Mouse (Mus musculus) kidney, postnatal 0 days (tissue): Measurements from ENCODE around the gene Gm26727. TPM values are rescaled to one million over a fixed set of nuclear protein-coding genes. Genes with fewer than 3 reads are reported as not detected.
"Not testable (repeated sequence)": the region's sequence is repeated elsewhere in the genome, so short reads cannot be mapped to it uniquely, and the experiment has no call there.

ENCODE experiments used
- ATAC-seq: fragments of 200-750 bp; cut with Nextera tagmentation; replicated peaks from 2 replicates; pipeline ENCODE4 v1.8.0; 2017; ENCODE audit warnings: low read depth, moderate number of reproducible peaks, moderate TSS enrichment, moderate library complexity; ENCODE audit not compliant: low FRiP score
- DNase-seq: peaks from one replicate; pipeline ENCODE4 v3.0.0-alpha.2; 2016; ENCODE audit warnings: low spot score
- H3K27ac ChIP-seq: fragments of 300-500 bp; sonication (generic); 2 replicates; pipeline ENCODE4 v1.5.1; 2014; ENCODE audit warnings: mild to moderate bottlenecking
- H3K27me3 ChIP-seq: fragments of 300-500 bp; sonication (generic); 2 replicates; pipeline ENCODE4 v1.6.1; 2014; ENCODE audit warnings: low read length, mixed read lengths; ENCODE audit not compliant: insufficient read depth
- H3K36me3 ChIP-seq: fragments of 300-500 bp; sonication (generic); 2 replicates; pipeline ENCODE4 v1.6.1; 2014; ENCODE audit warnings: low read length, mixed read lengths; ENCODE audit not compliant: insufficient read depth
- H3K4me1 ChIP-seq: fragments of 300-500 bp; sonication (generic); replicated peaks from 2 replicates; pipeline ENCODE4 v1.6.1; 2014; ENCODE audit warnings: antibody characterized with exemption, low read length, mixed read lengths; ENCODE audit not compliant: insufficient read depth
- H3K4me2 ChIP-seq: fragments of 300-500 bp; sonication (generic); 2 replicates; pipeline ENCODE4 v1.6.1; 2014; ENCODE audit warnings: mild to moderate bottlenecking, low read length, moderate library complexity, mixed read lengths
- H3K4me3 ChIP-seq: fragments of 300-500 bp; sonication (generic); replicated peaks from 2 replicates; pipeline ENCODE4 v1.5.1; 2014; ENCODE audit warnings: low read depth, low read length
- H3K9ac ChIP-seq: fragments of 300-500 bp; sonication (generic); 2 replicates; pipeline ENCODE4 v1.6.1; 2014; ENCODE audit warnings: low read depth, low read length
- H3K9me3 ChIP-seq: fragments of 300-500 bp; sonication (generic); replicated peaks from 2 replicates; pipeline ENCODE4 v1.6.1; 2016; ENCODE audit warnings: low read length, inconsistent platforms, mixed read lengths
- CTCF ChIP-seq: IDR thresholded peaks from 2 replicates; pipeline ENCODE4 v1.5.1; 2016; ENCODE audit warnings: antibody characterized with exemption, low read depth, mild to moderate bottlenecking, moderate library complexity
- WGBS: fragments of 180-500 bp; shearing (Covaris S2); extraction: QIAGEN DNeasy Blood & Tissue Kit; methylation state at CpG from one replicate; pipeline ENCODE4 v1.1.7; 2014; 5-methylcytosine and 5-hydroxymethylcytosine counted together
- polyA plus RNA-seq: library from polyadenylated mRNA; unstranded; fragments of >200 nt; fragmentation: Nextera tagmentation; extraction: Ambion mirVana; gene quantifications from 2 replicates; pipeline ENCODE4 v1.2.1, GENCODE M21; 2015

Gm26727 gene
- polyA plus RNA-seq, result not detected in 2 replicates

DNA sequence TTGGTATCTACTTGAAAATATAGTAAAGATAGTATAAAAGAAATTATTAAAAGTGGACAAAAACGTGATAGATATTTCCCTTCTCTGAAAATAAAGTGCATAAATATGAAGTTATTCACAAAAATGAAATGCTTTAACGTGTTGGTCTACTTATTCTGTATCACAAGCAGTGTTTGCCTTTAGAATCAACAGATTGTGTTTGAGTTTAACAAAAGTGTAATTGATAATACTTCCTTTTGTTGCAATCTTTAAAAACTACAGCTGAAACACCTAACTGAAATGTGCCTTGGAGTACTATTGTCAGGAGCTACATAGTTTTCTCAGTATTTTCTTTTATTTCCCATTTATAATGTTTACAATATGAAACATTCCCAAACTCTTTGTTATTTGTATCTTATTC is at the start of gene Gm26727:
Gene Gm26727 (minus strand): TSS at position 101 of the 400 bp plus-strand sequence.
- Histone ChIP-seq H3K36me3 (no peaks in the 10 kb centered on the region), H3K27me3 (no peaks in the 10 kb centered on the region), H3K9me3 (no peaks in the 10 kb centered on the region), H3K4me3 (no peak within 1 kb of the TSS), H3K4me2 (no peak within 1 kb of the TSS), H3K9ac (no peak within 1 kb of the TSS), H3K27ac (no peak within 1 kb of the TSS), H3K4me1 (no peaks in the 10 kb centered on the region)
- ATAC-seq, result no peak
- no peak for TF ChIP-seq CTCF
- WGBS, result 59% methylated on average over 2 of the region's 2 CpGs
- DNase-seq, result no peak

DNA sequence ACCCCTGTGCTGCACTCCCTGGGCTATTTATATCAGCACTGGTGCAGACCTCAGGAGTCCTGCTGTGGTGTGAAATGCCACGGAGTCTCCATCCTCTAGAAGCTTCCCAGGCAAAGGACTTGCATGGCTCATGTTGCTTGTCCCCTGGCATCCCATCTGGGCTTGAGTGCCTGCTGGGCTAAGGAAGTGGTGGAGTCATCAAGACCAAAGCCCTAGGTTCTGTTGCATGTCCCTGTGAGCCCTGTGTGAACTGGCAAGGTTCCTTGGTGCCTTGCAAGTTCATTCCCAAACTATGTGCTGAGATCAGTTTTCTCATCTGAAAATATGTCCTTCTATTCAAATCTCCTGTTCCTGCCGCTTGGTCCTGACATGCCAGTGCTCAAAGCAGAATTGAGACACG is 48.1 kb upstream of the Gm26727 start:
- DNase-seq (no peak), ATAC-seq (no peak)
- Histone ChIP-seq H3K9me3 (no peaks in the 10 kb centered on the region), H3K27me3 (no peaks in the 10 kb centered on the region), H3K9ac (no peak overlapping the region), H3K4me2 (no peak overlapping the region), H3K4me3 (no peak overlapping the region), H3K27ac (no peak overlapping the region), H3K4me1 (no peaks in the 10 kb centered on the region), H3K36me3 (no peaks in the 10 kb centered on the region)
- TF ChIP-seq CTCF, result no peak
- 65% methylated on average over 3 of the region's 3 CpGs for WGBS

DNA sequence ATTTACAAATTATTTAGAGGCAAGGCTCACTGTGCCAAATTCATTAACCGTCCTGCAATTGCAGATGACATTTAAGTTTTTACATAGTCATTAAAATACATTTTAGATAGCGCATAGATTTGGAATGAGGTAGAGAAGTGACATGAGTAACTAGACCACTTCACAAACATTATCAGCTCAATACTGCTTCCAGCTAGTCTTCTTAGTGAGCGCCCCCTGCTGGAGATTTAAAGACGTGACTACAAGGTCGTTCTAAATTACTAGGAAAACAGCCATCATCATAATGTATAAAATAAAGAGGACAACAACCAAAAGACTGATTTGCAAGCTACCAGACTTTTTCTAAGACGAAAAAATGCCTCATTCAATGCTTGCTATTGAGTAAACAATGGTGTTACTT is 44.8 kb upstream of the Gm26727 start:
- no peak overlapping the region for H3K9ac ChIP-seq
- peak; percentile 80 for TF ChIP-seq CTCF
- no peak overlapping the region for H3K4me2 ChIP-seq
- H3K27me3 ChIP-seq, result no peaks in the 10 kb centered on the region
- DNase-seq (peak; percentile 86), ATAC-seq (no peak)
- H3K27ac ChIP-seq, result no peak overlapping the region
- no peaks in the 10 kb centered on the region for H3K36me3 ChIP-seq
- no peak overlapping the region for H3K4me3 ChIP-seq
- H3K9me3 ChIP-seq, result no peaks in the 10 kb centered on the region
- 20% methylated on average over 6 of the region's 6 CpGs for WGBS
- H3K4me1 ChIP-seq, result no peaks in the 10 kb centered on the region

DNA sequence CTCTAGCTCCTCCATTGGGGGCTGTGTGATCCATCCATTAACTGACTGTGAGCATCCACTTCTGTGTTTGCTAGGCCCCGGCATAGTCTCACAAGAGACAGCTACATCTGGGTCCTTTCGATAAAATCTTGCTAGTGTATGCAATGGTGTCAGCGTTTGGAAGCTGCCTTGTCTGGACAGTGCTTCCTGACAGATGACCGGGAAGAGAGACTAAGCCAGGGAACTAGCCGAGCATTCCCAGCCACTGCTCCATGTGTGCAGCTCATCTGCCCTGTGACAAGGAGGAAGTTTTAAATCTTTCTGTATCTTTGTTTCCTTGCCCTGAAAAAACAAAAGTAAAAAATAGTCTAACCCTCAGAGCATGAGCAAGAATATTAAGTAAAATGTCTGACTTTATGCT is 37.0 kb upstream of the Gm26727 start:
- H3K27ac ChIP-seq, H3K27me3 ChIP-seq, ATAC-seq, H3K36me3 ChIP-seq, H3K9me3 ChIP-seq, H3K4me1 ChIP-seq, H3K4me2 ChIP-seq, H3K4me3 ChIP-seq, H3K9ac ChIP-seq: not testable (repeated sequence)
- 36% methylated on average over 5 of the region's 5 CpGs for WGBS
- peak; percentile 58 for DNase-seq

DNA sequence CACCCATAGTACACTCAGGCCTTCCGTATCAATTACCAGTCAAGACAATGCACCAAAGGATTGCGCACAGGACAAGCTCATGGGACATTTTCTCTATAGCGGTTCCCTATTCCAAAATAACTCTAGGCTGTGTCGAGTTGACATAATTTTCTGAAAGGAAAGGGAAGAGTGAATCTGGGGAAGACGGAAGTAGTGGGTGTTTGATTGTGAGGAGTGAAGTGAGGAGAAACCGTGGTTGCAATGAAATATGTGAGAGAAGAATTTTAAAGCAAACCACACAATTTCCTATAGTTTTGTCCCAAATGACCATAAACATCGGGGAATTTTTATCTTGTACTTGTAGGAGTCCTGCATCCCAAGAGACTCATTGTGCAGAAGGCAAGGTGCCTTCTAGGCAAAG is 34.1 kb upstream of the Gm26727 start:
- Histone ChIP-seq H3K36me3 (no peaks in the 10 kb centered on the region), H3K4me2 (no peak overlapping the region), H3K9ac (no peak overlapping the region), H3K9me3 (no peaks in the 10 kb centered on the region), H3K4me3 (no peak overlapping the region), H3K4me1 (no peaks in the 10 kb centered on the region), H3K27ac (no peak overlapping the region), H3K27me3 (no peaks in the 10 kb centered on the region)
- no peak for DNase-seq
- no peak for ATAC-seq
- WGBS, result 88% methylated on average over 7 of the region's 7 CpGs
- no peak for TF ChIP-seq CTCF

DNA sequence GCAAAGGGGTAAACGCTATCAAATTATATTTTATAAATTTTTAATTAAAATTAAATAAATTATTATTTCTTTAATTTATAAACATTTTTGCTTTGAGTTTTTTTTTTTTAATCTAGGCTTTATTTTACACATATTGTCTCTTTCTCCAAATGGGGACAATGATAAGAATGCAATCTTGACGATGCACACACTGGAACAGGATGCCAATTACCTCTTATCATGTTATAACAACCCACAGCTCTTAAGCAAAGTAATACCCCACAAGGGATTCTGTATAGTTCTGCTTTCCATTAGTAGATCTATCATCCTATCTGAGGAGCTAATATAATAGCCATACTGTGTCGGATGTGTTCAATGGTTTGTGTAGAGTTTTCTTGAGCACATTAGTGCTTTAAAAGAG is 27.9 kb upstream of the Gm26727 start:
- WGBS, result 93% methylated on average over 3 of the region's 3 CpGs

DNA sequence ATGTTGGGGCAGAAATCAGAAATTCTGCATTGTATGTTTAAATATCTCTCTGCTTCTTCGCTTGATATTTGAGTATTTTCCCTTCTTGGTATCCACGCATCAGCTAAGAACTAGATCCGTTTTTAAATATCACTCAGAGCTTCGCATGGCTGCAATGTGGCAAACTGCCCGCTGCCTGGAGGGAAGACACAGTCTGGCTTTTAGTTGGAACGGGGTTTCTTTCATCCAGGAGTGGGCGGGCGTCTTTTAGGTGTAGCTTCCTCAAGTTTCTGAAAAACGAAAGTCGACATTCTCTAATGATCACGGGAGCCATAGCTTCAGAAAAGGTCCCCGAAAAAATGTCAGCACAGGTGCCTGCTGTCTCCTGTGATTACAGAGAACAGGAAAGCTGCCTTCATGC is 14.2 kb upstream of the Gm26727 start:
- 66% methylated on average over 12 of the region's 12 CpGs for WGBS
- TF ChIP-seq CTCF, result no peak
- H3K4me2 ChIP-seq, result no peak overlapping the region
- H3K9ac ChIP-seq, result no peak overlapping the region
- DNase-seq (no peak), ATAC-seq (no peak)
- no peak overlapping the region for H3K27ac ChIP-seq
- no peaks in the 10 kb centered on the region for H3K36me3 ChIP-seq
- H3K4me1 ChIP-seq, result no peaks in the 10 kb centered on the region
- no peaks in the 10 kb centered on the region for H3K9me3 ChIP-seq
- H3K27me3 ChIP-seq, result no peaks in the 10 kb centered on the region
- no peak overlapping the region for H3K4me3 ChIP-seq

More for the DNA sequence above, 27.9 kb upstream of the Gm26727 start:
- Histone ChIP-seq H3K9me3 (no peaks in the 10 kb centered on the region), H3K27me3 (no peaks in the 10 kb centered on the region), H3K27ac (no peak overlapping the region), H3K4me3 (no peak overlapping the region), H3K4me1 (no peaks in the 10 kb centered on the region), H3K36me3 (no peaks in the 10 kb centered on the region), H3K9ac (no peak overlapping the region), H3K4me2 (no peak overlapping the region)
- TF ChIP-seq CTCF, result no peak
- ATAC-seq (no peak), DNase-seq (no peak)
